Mouse (Mus musculus): ENCODE data around the gene Aspdh.

Aspdh gene
- long read RNA-seq, experiment 1 = 0 reads
- long read RNA-seq, experiment 2 = 0 reads

- intact Hi-C loops (cut with DNase I) = loop anchor here (5.0 kb wide), 1 partner anchor 88 kb away; no protein-coding TSS in a partner anchor
These were observed at the start of gene Aspdh for GRCm38 (mm10) chr7:44465111-44465510. Aspdh (plus strand) TSS chr7:44465391.

GRCm38 (mm10) chr7:44427666-44428065, 37.5 kb upstream of the Aspdh start:
- intact Hi-C loops (cut with DNase I) = no loop called here

GRCm38 (mm10) chr7:44428171-44428950, 36.8 kb upstream of the Aspdh start:
- intact Hi-C loops (cut with DNase I) = no loop called here

- intact Hi-C loops (cut with DNase I) = no loop called here
These were observed 36.1 kb upstream of the Aspdh start, which contains the start of gene Lrrc4b for GRCm38 (mm10) chr7:44428968-44429521. Lrrc4b (plus strand) TSS chr7:44429018.

GRCm38 (mm10) chr7:44429534-44430488, 35.4 kb upstream of the Aspdh start:
- intact Hi-C loops (cut with DNase I) = no loop called here

GRCm38 (mm10) chr7:44432550-44432949, 32.6 kb upstream of the Aspdh start:
- intact Hi-C loops (cut with DNase I) = no loop called here

- intact Hi-C loops (cut with DNase I) = no loop called here
These were observed 31.8 kb upstream of the Aspdh start for GRCm38 (mm10) chr7:44433371-44433770.

GRCm38 (mm10) chr7:44434089-44434488, 31.1 kb upstream of the Aspdh start:
- intact Hi-C loops (cut with DNase I) = no loop called here

GRCm38 (mm10) chr7:44435796-44436195, 29.4 kb upstream of the Aspdh start:
- intact Hi-C loops (cut with DNase I) = no loop called here

GRCm38 (mm10) chr7:44436267-44436666, 28.9 kb upstream of the Aspdh start:
- intact Hi-C loops (cut with DNase I) = no loop called here

- intact Hi-C loops (cut with DNase I) = no loop called here
These were observed 28.0 kb upstream of the Aspdh start for GRCm38 (mm10) chr7:44437188-44437587.

- intact Hi-C loops (cut with DNase I) = no loop called here
These were observed 27.3 kb upstream of the Aspdh start for GRCm38 (mm10) chr7:44437933-44438332.

- intact Hi-C loops (cut with DNase I) = no loop called here
These were observed 25.5 kb upstream of the Aspdh start for GRCm38 (mm10) chr7:44439696-44440095.

- intact Hi-C loops (cut with DNase I) = no loop called here
These were observed 24.7 kb upstream of the Aspdh start for GRCm38 (mm10) chr7:44440479-44440878.

GRCm38 (mm10) chr7:44441180-44441579, 24.0 kb upstream of the Aspdh start:
- intact Hi-C loops (cut with DNase I) = no loop called here

GRCm38 (mm10) chr7:44441648-44442109, 23.5 kb upstream of the Aspdh start:
- intact Hi-C loops (cut with DNase I) = no loop called here

- intact Hi-C loops (cut with DNase I) = no loop called here
These were observed 22.8 kb upstream of the Aspdh start for GRCm38 (mm10) chr7:44442407-44442821.

- intact Hi-C loops (cut with DNase I) = no loop called here
These were observed 21.7 kb upstream of the Aspdh start for GRCm38 (mm10) chr7:44443268-44444173.

- intact Hi-C loops (cut with DNase I) = no loop called here
These were observed 20.2 kb upstream of the Aspdh start for GRCm38 (mm10) chr7:44444886-44445527.

GRCm38 (mm10) chr7:44445528-44445923, 19.7 kb upstream of the Aspdh start:
- intact Hi-C loops (cut with DNase I) = no loop called here
